Mouse (Mus musculus) intestine, postnatal 0 days (tissue): ENCODE results near the gene Syt5. TPM values are rescaled to one million over a fixed set of nuclear protein-coding genes. Genes with fewer than 3 reads are reported as not detected.
A peak's percentile ranks its signal among the peaks of the same experiment; 100 is the strongest.
"Not testable (repeated sequence)": the region's sequence is repeated elsewhere in the genome, so short reads cannot be mapped to it uniquely, and the experiment has no call there.

ENCODE experiments used
- ATAC-seq: fragments of 200-750 bp; cut with Nextera tagmentation; 2 replicates; pipeline ENCODE4 v1.8.0; 2017; ENCODE audit warnings: mild to moderate bottlenecking, moderate TSS enrichment, moderate library complexity
- H3K27ac ChIP-seq: fragments of 300-500 bp; sonication (generic); 2 replicates; pipeline ENCODE4 v1.5.1; 2014; ENCODE audit warnings: mild to moderate bottlenecking, low read depth, low read length, moderate library complexity
- H3K27me3 ChIP-seq: fragments of 300-500 bp; sonication (generic); replicated peaks from 2 replicates; pipeline ENCODE4 v1.6.1; 2014; ENCODE audit warnings: low read length, mixed read lengths; ENCODE audit not compliant: control insufficient read depth, insufficient read depth
- H3K36me3 ChIP-seq: fragments of 300-500 bp; sonication (generic); 2 replicates; pipeline ENCODE4 v1.6.1; 2014; ENCODE audit warnings: mild to moderate bottlenecking, moderate library complexity; ENCODE audit not compliant: control insufficient read depth, insufficient read depth
- H3K4me1 ChIP-seq: fragments of 300-500 bp; sonication (generic); replicated peaks from 2 replicates; pipeline ENCODE4 v1.6.1; 2014; ENCODE audit warnings: antibody characterized with exemption, low read length, mixed read lengths; ENCODE audit not compliant: control insufficient read depth, insufficient read depth
- H3K4me2 ChIP-seq: fragments of 300-500 bp; sonication (generic); replicated peaks from 2 replicates; pipeline ENCODE4 v1.6.1; 2014; ENCODE audit warnings: low read depth, mild to moderate bottlenecking, moderate library complexity
- H3K4me3 ChIP-seq: fragments of 300-500 bp; sonication (generic); 2 replicates; pipeline ENCODE4 v1.5.1; 2014; ENCODE audit warnings: low read depth, low read length
- H3K9ac ChIP-seq: fragments of 300-500 bp; sonication (generic); 2 replicates; pipeline ENCODE4 v1.6.1; 2014; ENCODE audit warnings: mild to moderate bottlenecking, low read depth, low read length
- H3K9me3 ChIP-seq: fragments of 300-500 bp; sonication (generic); 2 replicates; pipeline ENCODE4 v1.6.1; 2016; ENCODE audit warnings: mixed run types; ENCODE audit not compliant: control insufficient read depth
- CTCF ChIP-seq: sonication (generic); IDR thresholded peaks from 2 replicates; pipeline ENCODE4 v1.5.1; 2016; ENCODE audit warnings: low read depth, mild to moderate bottlenecking, control low read depth, antibody characterized with exemption, moderate library complexity
- whole genome bisulfite sequencing: fragments of 180-500 bp; shearing (Covaris S2); extraction: QIAGEN DNeasy Blood & Tissue Kit; methylation state at CpG from one replicate; pipeline ENCODE4 v1.1.7; 2014; 5-methylcytosine and 5-hydroxymethylcytosine counted together
- polyA plus RNA-seq: library from polyadenylated mRNA; unstranded; fragments of >200 nt; fragmentation: Nextera tagmentation; extraction: Ambion mirVana; gene quantifications from 2 replicates; pipeline ENCODE4 v1.2.1, GENCODE M21; 2015

Gene Syt5
- polyA plus RNA-seq, 1 experiment from 2014 or later, result 5.3 TPM

DNA sequence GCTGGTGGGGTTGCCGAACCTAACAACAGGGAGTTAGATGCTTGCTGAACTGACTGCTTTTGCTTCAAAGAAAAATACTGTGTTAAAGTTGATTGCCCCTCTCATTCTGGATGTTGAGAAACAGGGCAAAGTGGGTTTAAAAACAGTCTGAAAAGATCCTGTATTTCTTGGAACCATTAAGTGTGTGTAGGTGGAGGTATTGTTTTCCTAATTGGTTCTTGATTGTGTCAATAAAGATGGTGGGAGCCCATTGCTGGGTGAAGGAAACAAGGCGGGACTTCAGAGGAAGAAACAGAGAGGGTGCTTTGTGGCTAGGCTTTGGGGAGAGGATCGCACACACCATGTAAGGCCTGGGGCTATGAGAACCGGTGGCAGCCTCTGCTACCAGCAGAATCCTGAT, 10.2 kb downstream of the Syt5 start:
- H3K27ac ChIP-seq, result no peak overlapping the region
- no peaks in the 10 kb centered on the region for H3K27me3 ChIP-seq
- H3K36me3 ChIP-seq, result no peaks in the 10 kb centered on the region
- WGBS, result 63% methylated on average over 4 of the region's 4 CpGs
- H3K9me3 ChIP-seq, result no peaks in the 10 kb centered on the region
- no peak overlapping the region for H3K4me2 ChIP-seq
- H3K4me1 ChIP-seq, result 0 out of 2 replicates have a peak, but pooled peaks cover under 1% of the 10 kb centered on the region
- no peak for TF ChIP-seq CTCF
- no peak overlapping the region for H3K4me3 ChIP-seq
- no peak overlapping the region for H3K9ac ChIP-seq
- ATAC-seq, result no peak

DNA sequence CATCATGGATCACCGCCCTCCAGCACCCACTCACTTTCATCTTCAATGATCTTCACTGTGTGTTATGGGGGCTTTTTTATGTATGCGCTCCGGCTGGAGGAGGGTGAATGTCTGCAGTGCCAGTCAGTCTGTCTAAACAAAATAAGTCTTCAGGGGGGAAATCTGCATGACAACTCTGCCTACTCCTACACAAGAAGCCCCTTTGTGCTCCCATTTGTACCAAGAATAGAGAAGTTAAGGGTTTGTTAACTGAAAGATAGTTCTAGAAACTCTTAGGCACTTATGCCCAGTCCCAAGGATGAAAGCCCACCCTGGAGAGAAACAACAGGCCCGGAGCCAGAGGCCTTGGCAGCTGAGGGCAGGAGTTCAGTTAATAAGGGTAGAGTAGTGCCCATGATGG, 11.0 kb downstream of the Syt5 start:
- no peak for ATAC-seq
- Histone ChIP-seq H3K4me3 (no peak overlapping the region), H3K27me3 (no peaks in the 10 kb centered on the region), H3K27ac (no peak overlapping the region), H3K9ac (no peak overlapping the region), H3K36me3 (no peaks in the 10 kb centered on the region), H3K4me1 (0 out of 2 replicates have a peak, but pooled peaks cover 4% of the 10 kb centered on the region), H3K9me3 (no peaks in the 10 kb centered on the region), H3K4me2 (no peak overlapping the region)
- no peak for TF ChIP-seq CTCF
- 91% methylated on average over 4 of the region's 4 CpGs for WGBS

DNA sequence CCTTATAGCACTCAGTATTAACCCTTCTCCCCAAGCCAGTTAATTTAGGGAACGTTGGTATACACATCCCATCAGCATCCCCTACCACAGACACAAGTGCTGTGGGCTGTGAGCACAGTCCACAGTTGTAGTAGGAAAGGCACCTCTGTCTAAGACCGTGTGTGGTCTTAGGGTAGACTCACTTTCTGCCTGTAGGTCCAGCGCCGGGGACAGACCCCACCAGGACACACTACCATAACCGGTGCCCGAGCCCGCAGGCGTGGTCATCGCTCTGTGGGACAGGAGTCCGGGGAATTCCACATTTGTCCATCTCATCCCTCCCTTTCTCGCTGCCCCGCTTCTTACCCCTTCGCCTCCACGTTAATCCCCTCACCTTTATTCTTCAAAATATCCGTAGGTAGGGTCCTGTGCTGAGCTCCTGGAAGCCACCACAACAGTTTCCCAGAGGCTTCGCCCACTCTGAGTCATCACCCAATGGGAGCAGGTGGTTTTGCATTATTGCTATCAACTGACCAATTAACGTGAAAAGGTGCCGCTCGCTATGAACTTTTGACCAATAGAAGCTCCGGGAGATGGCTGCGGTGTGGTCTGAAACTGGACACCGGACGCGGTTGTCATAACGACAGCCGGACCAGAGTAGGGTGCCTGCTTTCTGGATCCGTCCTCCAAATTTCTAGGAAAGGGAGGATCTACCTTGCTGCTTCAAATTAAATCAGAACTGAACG, 15.2 kb downstream of the Syt5 start, which contains the start of gene Dnaaf3:
Gene Dnaaf3, minus strand, starts transcription at position 449 of the 725 bp plus-strand sequence.
- Histone ChIP-seq H3K4me2 (peak within 1 kb of the TSS; percentile 69), H3K4me1 (0 out of 2 replicates have a peak, but pooled peaks cover 4% of the 10 kb centered on the region), H3K9me3 (no peaks in the 10 kb centered on the region), H3K27ac (no peak within 1 kb of the TSS), H3K36me3 (no peaks in the 10 kb centered on the region), H3K9ac (0 out of 2 replicates have a peak within 1 kb of the TSS, but pooled peaks have one; percentile 11), H3K27me3 (no peaks in the 10 kb centered on the region), H3K4me3 (peak within 1 kb of the TSS; percentile 32)
- no peak for TF ChIP-seq CTCF
- peak; percentile 84 for ATAC-seq
- 7% methylated on average over 28 of the region's 28 CpGs for WGBS

DNA sequence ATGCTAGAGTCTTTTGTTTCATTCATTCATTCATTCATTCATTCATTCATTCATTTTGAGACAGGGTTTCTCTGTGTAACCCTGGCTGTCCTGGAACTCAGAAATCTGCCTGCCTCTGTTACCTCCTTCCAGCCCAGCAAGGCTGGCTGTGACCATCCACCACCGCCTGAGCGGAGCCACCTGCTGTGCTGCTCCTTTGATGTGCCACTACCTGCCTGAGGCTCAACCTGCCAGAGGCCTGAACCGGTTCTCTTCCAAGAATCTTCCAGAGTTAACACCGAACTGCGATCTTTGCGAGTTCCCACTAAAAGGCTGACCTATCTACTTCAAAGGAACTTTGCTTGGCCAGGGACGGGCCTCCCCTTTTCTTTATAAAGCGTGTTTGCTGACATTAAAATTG, 17.2 kb downstream of the Syt5 start:
- not testable (repeated sequence) for H3K4me3 ChIP-seq, H3K4me2 ChIP-seq, H3K27ac ChIP-seq, H3K9me3 ChIP-seq, H3K4me1 ChIP-seq, H3K36me3 ChIP-seq, ATAC-seq, H3K27me3 ChIP-seq, H3K9ac ChIP-seq
- WGBS, result 33% methylated on average over 7 of the region's 8 CpGs

DNA sequence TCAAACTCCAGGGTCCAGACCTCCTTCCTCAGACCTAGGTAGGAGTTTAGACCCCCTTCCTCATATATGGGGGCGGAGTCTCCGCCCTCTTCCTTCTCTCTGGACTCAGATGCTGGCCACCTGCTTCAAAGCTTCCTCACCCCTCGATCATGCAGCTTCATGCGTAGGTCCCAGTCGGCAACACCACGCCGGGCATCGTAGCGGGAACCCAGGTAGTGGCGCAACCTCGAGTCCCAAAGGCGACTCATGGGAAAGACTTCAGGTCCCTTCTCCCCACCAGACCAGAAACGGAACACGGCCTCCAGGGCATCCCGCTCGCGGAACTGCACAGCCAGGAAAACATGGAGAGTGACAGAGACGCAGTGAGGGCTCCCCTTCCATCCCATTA, 20.0 kb downstream of the Syt5 start:
- H3K9me3 ChIP-seq, result no peaks in the 10 kb centered on the region
- TF ChIP-seq CTCF, result no peak
- no peak overlapping the region for H3K9ac ChIP-seq
- ATAC-seq, result no peak
- H3K4me1 ChIP-seq, result 0 out of 2 replicates have a peak, but pooled peaks cover 4% of the 10 kb centered on the region
- no peaks in the 10 kb centered on the region for H3K27me3 ChIP-seq
- no peak overlapping the region for H3K27ac ChIP-seq
- peak overlapping the region; percentile 69 for H3K4me2 ChIP-seq
- no peaks in the 10 kb centered on the region for H3K36me3 ChIP-seq
- 66% methylated on average over 18 of the region's 18 CpGs for WGBS
- H3K4me3 ChIP-seq, result no peak overlapping the region

DNA sequence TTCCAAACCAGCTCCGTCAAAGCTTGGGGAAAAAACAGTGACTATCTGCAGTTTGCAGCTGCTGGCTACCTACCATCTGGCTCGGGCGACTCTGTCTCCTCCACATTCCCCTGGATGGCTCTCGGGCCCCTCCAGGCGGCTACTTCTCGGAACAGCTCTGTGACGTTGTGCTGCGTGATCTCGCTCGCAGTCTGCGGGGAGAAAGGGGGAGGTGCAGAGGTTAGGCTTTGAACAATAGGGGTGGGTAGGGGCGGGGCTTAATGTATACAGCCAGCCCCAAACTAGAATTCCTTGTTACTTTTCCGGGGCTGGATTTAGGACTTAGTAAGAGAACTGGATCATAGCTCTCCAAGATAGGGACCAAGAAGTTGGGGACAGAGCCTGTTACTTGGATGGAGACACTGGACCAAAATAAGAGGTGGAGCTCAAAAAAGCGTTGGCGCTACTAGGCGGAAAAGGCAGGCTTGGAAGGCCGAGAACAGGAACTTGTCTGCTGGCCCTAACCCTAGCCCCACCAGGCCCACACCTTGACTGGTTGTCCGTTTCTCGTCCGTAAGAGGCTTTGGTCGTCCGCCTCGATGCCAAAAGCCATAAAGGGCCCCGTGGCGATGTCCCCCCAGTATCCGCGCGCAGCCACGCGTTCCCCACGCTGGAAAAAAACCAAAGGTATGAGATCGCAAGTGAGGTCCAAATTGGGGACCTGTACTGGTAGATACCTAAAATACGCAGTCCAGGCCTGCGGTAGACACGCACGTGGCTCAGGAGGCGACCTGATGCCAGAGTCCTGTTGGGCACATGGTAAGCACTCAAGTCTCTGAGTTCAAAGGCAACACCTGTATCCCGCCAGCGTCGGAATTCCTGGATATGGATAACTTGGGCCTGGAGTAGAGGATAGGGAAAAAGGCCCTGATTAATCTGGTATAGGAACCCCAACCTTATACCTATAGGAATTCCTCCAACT, 20.7 kb downstream of the Syt5 start:
- H3K4me3 ChIP-seq, result peak overlapping the region; percentile 30
- peak overlapping the region; percentile 69 for H3K4me2 ChIP-seq
- ATAC-seq, result peak; percentile 86
- H3K9me3 ChIP-seq, result no peaks in the 10 kb centered on the region
- no peaks in the 10 kb centered on the region for H3K27me3 ChIP-seq
- peak; percentile 92 for TF ChIP-seq CTCF
- H3K27ac ChIP-seq, result no peak overlapping the region
- WGBS, result 27% methylated on average over 40 of the region's 40 CpGs
- no peaks in the 10 kb centered on the region for H3K36me3 ChIP-seq
- H3K9ac ChIP-seq, result peak overlapping the region; percentile 23; the same call in 1 of the 2 replicates
- no peaks in the 10 kb centered on the region for H3K4me1 ChIP-seq
